Mouse (Mus musculus): ENCODE measurements around the gene Kncn. TPM values are rescaled to one million over a fixed set of nuclear protein-coding genes. Genes with fewer than 3 reads are reported as not detected.

Kncn gene
- polyA plus RNA-seq, 1 experiment from 2014 or later = 0.31 TPM

DNA sequence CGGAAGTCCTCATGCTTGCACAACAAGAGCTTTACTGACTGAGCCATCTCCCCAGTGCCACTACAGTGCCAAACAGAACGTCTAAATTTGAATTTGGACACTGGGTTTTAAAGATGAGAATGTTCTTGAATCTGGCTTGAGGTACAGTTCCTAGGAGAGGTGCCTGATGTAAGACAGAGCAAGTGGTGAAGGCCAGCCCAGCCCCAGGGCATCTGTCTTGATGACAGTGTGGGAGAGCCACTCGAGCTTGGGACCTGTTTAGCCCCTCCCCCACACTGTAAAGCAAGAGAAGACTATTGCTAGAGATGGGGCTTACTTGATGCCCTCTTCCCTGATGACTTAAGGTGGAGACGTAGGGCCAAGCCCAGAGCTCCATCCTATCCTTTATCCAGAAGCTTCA lies 2.0 kb upstream of the Kncn start:
- peaks cover 4% of the 10 kb centered on the region; the same call in 1 of the 2 replicates for H3K27me3 ChIP-seq (replicated peaks; ENCODE audit: control insufficient read depth, insufficient read depth, low read length)
- no peaks in the 10 kb centered on the region for H3K36me3 ChIP-seq (ENCODE audit: control insufficient read depth, insufficient read depth, low read length)
- H3K4me1 ChIP-seq (ENCODE audit: control insufficient read depth, insufficient read depth, low read length) = no peaks in the 10 kb centered on the region; the same call in 1 of the 2 replicates
- no peak overlapping the region for H3K27ac ChIP-seq (replicated peaks; ENCODE audit: low read depth, low read length)
- no peak overlapping the region for H3K9ac ChIP-seq (ENCODE audit: low read depth, low read length)
- no peak overlapping the region for H3K4me2 ChIP-seq (ENCODE audit: low read depth, low read length)
- 59% methylated on average over 4 of the region's 4 CpGs for WGBS
- ATAC-seq (ENCODE audit: low read depth) (no peak), DNase-seq (ENCODE audit: low spot score) (no peak)
- no peaks in the 10 kb centered on the region for H3K9me3 ChIP-seq (ENCODE audit: control insufficient read depth, low read length)
- no peak overlapping the region for H3K4me3 ChIP-seq (ENCODE audit: low read depth, low read length)

- Histone ChIP-seq H3K4me1 (ENCODE audit: control insufficient read depth, insufficient read depth, low read length) (peaks cover 7% of the 10 kb centered on the region; the same call in 1 of the 2 replicates), H3K9ac (ENCODE audit: low read depth, low read length) (no peak overlapping the region), H3K27me3 (replicated peaks; ENCODE audit: control insufficient read depth, insufficient read depth, low read length) (peaks cover 28% of the 10 kb centered on the region), H3K9me3 (ENCODE audit: control insufficient read depth, low read length) (no peaks in the 10 kb centered on the region), H3K36me3 (ENCODE audit: control insufficient read depth, insufficient read depth, low read length) (no peaks in the 10 kb centered on the region), H3K4me3 (ENCODE audit: low read depth, low read length) (no peak overlapping the region), H3K4me2 (ENCODE audit: low read depth, low read length) (no peak overlapping the region), H3K27ac (replicated peaks; ENCODE audit: low read depth, low read length) (no peak overlapping the region)
- WGBS = 75% methylated on average over 3 of the region's 3 CpGs
- ATAC-seq (ENCODE audit: low read depth) (no peak), DNase-seq (ENCODE audit: low spot score) (no peak)
Observed at GRCm38 (mm10) chr4:115885846-115886245, 1.6 kb downstream of the Kncn start.

DNA sequence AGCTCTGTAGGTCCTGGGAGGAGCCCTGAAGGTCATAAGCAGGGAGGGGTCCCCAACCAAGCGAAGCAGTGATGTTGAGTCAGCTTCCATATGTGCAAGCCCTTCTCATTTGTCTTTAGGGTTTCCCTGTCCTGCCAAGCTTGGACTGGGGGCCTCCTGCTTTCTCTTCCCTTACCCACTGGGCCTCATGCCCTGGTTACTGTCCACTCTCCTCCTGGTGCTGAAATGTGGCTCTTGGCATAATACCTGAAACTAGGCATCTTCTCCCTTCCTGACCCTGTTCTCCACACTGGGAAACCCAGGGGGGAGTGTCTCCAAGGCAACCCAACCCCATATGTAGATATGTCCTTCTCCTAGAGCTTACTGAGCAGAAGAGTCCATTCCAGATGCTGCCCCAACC lies 2.7 kb downstream of the Kncn start:
- H3K4me3 ChIP-seq (ENCODE audit: low read depth, low read length) = no peak overlapping the region
- no peak overlapping the region for H3K9ac ChIP-seq (ENCODE audit: low read depth, low read length)
- no peaks in the 10 kb centered on the region for H3K36me3 ChIP-seq (ENCODE audit: control insufficient read depth, insufficient read depth, low read length)
- no peaks in the 10 kb centered on the region for H3K9me3 ChIP-seq (ENCODE audit: control insufficient read depth, low read length)
- no peak overlapping the region for H3K27ac ChIP-seq (replicated peaks; ENCODE audit: low read depth, low read length)
- DNase-seq (ENCODE audit: low spot score) = no peak
- WGBS = 29% methylated on average over 1 of the region's 1 CpGs
- no peak overlapping the region for H3K4me2 ChIP-seq (ENCODE audit: low read depth, low read length)
- no peak for ATAC-seq (ENCODE audit: low read depth)
- peaks cover 7% of the 10 kb centered on the region; the same call in 1 of the 2 replicates for H3K4me1 ChIP-seq (ENCODE audit: control insufficient read depth, insufficient read depth, low read length)
- H3K27me3 ChIP-seq (replicated peaks; ENCODE audit: control insufficient read depth, insufficient read depth, low read length) = peaks cover 38% of the 10 kb centered on the region

- Histone ChIP-seq H3K9ac (ENCODE audit: low read depth, low read length) (peak overlapping the region; percentile 25; the same call in 1 of the 2 replicates), H3K4me3 (ENCODE audit: low read depth, low read length) (peak overlapping the region; percentile 25), H3K36me3 (ENCODE audit: control insufficient read depth, insufficient read depth, low read length) (no peaks in the 10 kb centered on the region), H3K4me1 (ENCODE audit: control insufficient read depth, insufficient read depth, low read length) (peaks cover 7% of the 10 kb centered on the region; the same call in 1 of the 2 replicates), H3K27me3 (replicated peaks; ENCODE audit: control insufficient read depth, insufficient read depth, low read length) (peaks cover 43% of the 10 kb centered on the region), H3K27ac (replicated peaks; ENCODE audit: low read depth, low read length) (no peak overlapping the region), H3K9me3 (ENCODE audit: control insufficient read depth, low read length) (no peaks in the 10 kb centered on the region), H3K4me2 (ENCODE audit: low read depth, low read length) (peak overlapping the region; percentile 56)
- ATAC-seq (ENCODE audit: low read depth) (no peak), DNase-seq (ENCODE audit: low spot score) (peak; percentile 31)
- 13% methylated on average over 6 of the region's 6 CpGs for WGBS
Observed at GRCm38 (mm10) chr4:115890066-115890465, 5.9 kb downstream of the Kncn start.

- DNase-seq (ENCODE audit: low spot score) = peak; percentile 12
- peak within 1 kb of the TSS; percentile 56 for H3K4me2 ChIP-seq (ENCODE audit: low read depth, low read length)
- peaks cover 7% of the 10 kb centered on the region; the same call in 1 of the 2 replicates for H3K4me1 ChIP-seq (ENCODE audit: control insufficient read depth, insufficient read depth, low read length)
- no peaks in the 10 kb centered on the region for H3K36me3 ChIP-seq (ENCODE audit: control insufficient read depth, insufficient read depth, low read length)
- no peak for ATAC-seq (ENCODE audit: low read depth)
- H3K9ac ChIP-seq (ENCODE audit: low read depth, low read length) = peak within 1 kb of the TSS; percentile 25; the same call in 1 of the 2 replicates
- no peak within 1 kb of the TSS for H3K27ac ChIP-seq (replicated peaks; ENCODE audit: low read depth, low read length)
- peaks cover 43% of the 10 kb centered on the region for H3K27me3 ChIP-seq (replicated peaks; ENCODE audit: control insufficient read depth, insufficient read depth, low read length)
- no peaks in the 10 kb centered on the region for H3K9me3 ChIP-seq (ENCODE audit: control insufficient read depth, low read length)
- peak within 1 kb of the TSS; percentile 25 for H3K4me3 ChIP-seq (ENCODE audit: low read depth, low read length)
- WGBS = 1% methylated on average over 25 of the region's 31 CpGs
Observed at GRCm38 (mm10) chr4:115890553-115890952, 6.4 kb downstream of the Kncn start, which contains the start of gene 6430628N08Rik. 6430628N08Rik (plus strand) TSS chr4:115890665.

GRCm38 (mm10) chr4:115894281-115894680 lies 10.1 kb downstream of the Kncn start:
- Histone ChIP-seq H3K4me3 (ENCODE audit: low read depth, low read length) (no peak overlapping the region), H3K36me3 (ENCODE audit: control insufficient read depth, insufficient read depth, low read length) (no peaks in the 10 kb centered on the region), H3K4me1 (ENCODE audit: control insufficient read depth, insufficient read depth, low read length) (peaks cover 7% of the 10 kb centered on the region; the same call in 1 of the 2 replicates), H3K9me3 (ENCODE audit: control insufficient read depth, low read length) (no peaks in the 10 kb centered on the region), H3K4me2 (ENCODE audit: low read depth, low read length) (no peak overlapping the region), H3K27ac (replicated peaks; ENCODE audit: low read depth, low read length) (no peak overlapping the region), H3K27me3 (replicated peaks; ENCODE audit: control insufficient read depth, insufficient read depth, low read length) (peaks cover 63% of the 10 kb centered on the region), H3K9ac (ENCODE audit: low read depth, low read length) (no peak overlapping the region)
- DNase-seq (ENCODE audit: low spot score) (peak; percentile 35), ATAC-seq (ENCODE audit: low read depth) (no peak)
- WGBS = 17% methylated on average over 3 of the region's 3 CpGs

DNA sequence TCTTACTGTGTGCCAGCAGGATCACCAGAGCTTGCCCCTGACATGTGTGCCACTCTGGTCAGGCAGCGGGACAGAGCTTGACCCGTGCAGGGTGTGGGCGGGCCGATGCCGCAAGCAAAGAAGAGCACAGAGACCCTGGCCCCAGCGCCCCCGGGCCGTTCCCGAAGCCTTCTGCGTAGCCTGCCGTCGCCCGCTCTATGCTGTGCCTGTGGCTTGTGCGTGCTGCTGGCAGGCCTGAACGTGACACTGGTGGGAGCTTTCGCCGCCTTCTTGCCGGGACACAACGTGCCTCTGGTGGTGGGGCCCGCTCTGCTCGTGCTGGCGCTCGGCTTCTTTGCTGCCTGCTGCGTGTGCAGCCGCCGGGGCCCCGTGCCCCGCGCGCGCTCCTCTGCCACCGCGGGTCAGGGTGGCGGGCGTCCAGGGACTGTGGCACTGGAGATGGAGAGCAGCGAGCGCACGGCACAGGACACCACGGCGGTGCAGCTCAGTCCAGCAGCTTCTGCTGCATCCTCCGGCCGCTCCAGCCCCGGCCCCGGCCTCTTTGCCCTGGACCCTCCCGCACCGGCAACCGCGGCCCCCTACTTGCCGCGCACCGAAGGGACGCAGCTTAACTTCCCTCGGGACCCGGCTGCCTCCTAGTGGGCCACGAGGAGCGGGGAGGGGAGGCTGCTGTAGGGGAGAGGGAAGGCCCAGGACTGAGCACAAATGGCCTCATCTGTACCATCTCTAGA lies 13.9 kb downstream of the Kncn start:
- Histone ChIP-seq H3K27ac (replicated peaks; ENCODE audit: low read depth, low read length) (no peak overlapping the region), H3K9me3 (ENCODE audit: control insufficient read depth, low read length) (no peaks in the 10 kb centered on the region), H3K9ac (ENCODE audit: low read depth, low read length) (peak overlapping the region; percentile 50), H3K4me3 (ENCODE audit: low read depth, low read length) (peak overlapping the region; percentile 38), H3K4me1 (ENCODE audit: control insufficient read depth, insufficient read depth, low read length) (no peaks in the 10 kb centered on the region), H3K36me3 (ENCODE audit: control insufficient read depth, insufficient read depth, low read length) (no peaks in the 10 kb centered on the region), H3K27me3 (replicated peaks; ENCODE audit: control insufficient read depth, insufficient read depth, low read length) (peaks cover 60% of the 10 kb centered on the region), H3K4me2 (ENCODE audit: low read depth, low read length) (peak overlapping the region; percentile 81)
- peak; percentile 32 for DNase-seq (ENCODE audit: low spot score)
- ATAC-seq (ENCODE audit: low read depth) = peak; percentile 58
- WGBS = 2% methylated on average over 24 of the region's 56 CpGs

GRCm38 (mm10) chr4:115902816-115903215 lies 18.6 kb downstream of the Kncn start:
- 16% methylated on average over 5 of the region's 5 CpGs for WGBS

More at GRCm38 (mm10) chr4:115902816-115903215, 18.6 kb downstream of the Kncn start:
- Histone ChIP-seq H3K27ac (replicated peaks; ENCODE audit: low read depth, low read length) (no peak overlapping the region), H3K36me3 (ENCODE audit: control insufficient read depth, insufficient read depth, low read length) (no peaks in the 10 kb centered on the region), H3K4me3 (ENCODE audit: low read depth, low read length) (no peak overlapping the region), H3K27me3 (replicated peaks; ENCODE audit: control insufficient read depth, insufficient read depth, low read length) (peaks cover 83% of the 10 kb centered on the region), H3K4me1 (ENCODE audit: control insufficient read depth, insufficient read depth, low read length) (no peaks in the 10 kb centered on the region), H3K9ac (ENCODE audit: low read depth, low read length) (no peak overlapping the region), H3K4me2 (ENCODE audit: low read depth, low read length) (no peak overlapping the region), H3K9me3 (ENCODE audit: control insufficient read depth, low read length) (no peaks in the 10 kb centered on the region)
- DNase-seq (ENCODE audit: low spot score) = peak; percentile 75
- no peak for ATAC-seq (ENCODE audit: low read depth)
